Mouse (Mus musculus) cortical plate, adult 2 months (tissue): ENCODE data around the gene Nos1.

ENCODE experiments used
- CTCF ChIP-seq: fragments of 200-500 bp; IDR thresholded peaks from 2 replicates; pipeline ENCODE4 v1.5.1; 2011; ENCODE audit warnings: mild to moderate bottlenecking, control low read depth, low read length; ENCODE audit not compliant: insufficient read depth; ENCODE audit errors: extremely low read depth
- POLR2A ChIP-seq: fragments of 200-500 bp; IDR thresholded peaks from 2 replicates; pipeline ENCODE4 v1.6.1; 2011; ENCODE audit warnings: mild to moderate bottlenecking, low read length, control low read depth; ENCODE audit not compliant: insufficient read depth; ENCODE audit errors: extremely low read depth

DNA sequence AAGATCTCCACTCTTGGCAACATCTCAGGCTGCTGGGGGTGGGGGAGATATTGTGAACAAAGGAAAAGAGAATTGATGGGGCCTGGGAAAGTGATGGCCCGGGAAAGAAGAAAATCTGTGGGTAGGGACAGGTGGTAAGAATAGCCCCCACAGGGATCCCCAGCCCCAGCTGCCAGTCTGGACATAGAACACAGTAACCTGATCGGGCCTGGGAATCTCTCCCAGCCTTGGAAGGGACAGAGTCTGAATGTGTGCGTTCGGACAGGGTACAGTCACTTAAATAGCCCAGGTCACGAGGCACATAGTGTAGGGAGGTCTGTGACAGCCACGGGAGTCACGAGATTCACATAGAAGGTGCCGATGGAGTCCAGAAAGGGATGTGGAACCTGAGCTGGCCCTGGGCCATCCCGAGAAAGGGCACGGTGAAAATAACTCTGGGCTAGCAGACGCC lies 21.3 kb downstream of the Nos1 start:
- TF ChIP-seq CTCF (no peak), POLR2A (no peak)
